Mouse (Mus musculus) left cerebral cortex, postnatal 25 days (tissue): ENCODE measurements around the gene Gm9048. TPM values are rescaled to one million over a fixed set of nuclear protein-coding genes. Genes with fewer than 3 reads are reported as not detected.
"Not testable (repeated sequence)": the region's sequence is repeated elsewhere in the genome, so short reads cannot be mapped to it uniquely, and the experiment has no call there.

Experiments
- DNase-seq, 2 experiments: peaks; one replicate each; pipeline ENCODE4 v3.0.0; 2022; ENCODE audit warnings: low spot score in 2 of 2, mixed read lengths in 1 of 2
- intact Hi-C: fragments of 180-260 bp; cut with DNase I; formaldehyde crosslinking; loops from one replicate; pipeline ENCODE4 v1.15.1; 2025
- total RNA-seq, 2 experiments: library from RNA; stranded (reverse); gene quantifications; 2 replicates each; pipeline ENCODE4 v1.2.3; 2021

The Gm9048 gene
- not detected for total RNA-seq

GRCm38 (mm10) chr10:118348579-118348978, at the start of gene Gm9048:
Gene Gm9048, minus strand, starts transcription at chr10:118348679.
- intact Hi-C loops = not testable (repeated sequence)

GRCm38 (mm10) chr10:118370443-118370842, 22.0 kb upstream of the Gm9048 start:
- intact Hi-C loops = loop anchor here (1.0 kb wide), 2 partner anchors 214 to 709 kb away; no protein-coding TSS in a partner anchor
- peak; percentile 81 to 91 for DNase-seq

More at GRCm38 (mm10) chr10:118348579-118348978, at the start of gene Gm9048:
- DNase-seq = not testable (repeated sequence)

GRCm38 (mm10) chr10:118369518-118369917, 21.0 kb upstream of the Gm9048 start:
- intact Hi-C loops = no loop called here

GRCm38 (mm10) chr10:118354005-118354404, 5.5 kb upstream of the Gm9048 start, which contains the start of gene Gm9049:
Gene Gm9049, minus strand, starts transcription at chr10:118354105.
- DNase-seq, intact Hi-C loops: not testable (repeated sequence)

More at GRCm38 (mm10) chr10:118369518-118369917, 21.0 kb upstream of the Gm9048 start:
- DNase-seq = no peak

- intact Hi-C loops, DNase-seq: not testable (repeated sequence)
Observed at GRCm38 (mm10) chr10:118343155-118343554, 5.3 kb downstream of the Gm9048 start, which contains the start of gene Gm9046. Gene Gm9046, minus strand, starts transcription at chr10:118343255.

GRCm38 (mm10) chr10:118337731-118338130, 10.7 kb downstream of the Gm9048 start, which contains the start of gene Gm9045:
Gene Gm9045, minus strand, starts transcription at chr10:118337831.
- DNase-seq, intact Hi-C loops: not testable (repeated sequence)

- DNase-seq, intact Hi-C loops: not testable (repeated sequence)
Observed at GRCm38 (mm10) chr10:118332308-118332707, 16.2 kb downstream of the Gm9048 start, which contains the start of gene Gm9044. Gene Gm9044, minus strand, starts transcription at chr10:118332408.

GRCm38 (mm10) chr10:118326869-118327268, 21.6 kb downstream of the Gm9048 start, which contains the start of gene Gm9040:
Gene Gm9040, minus strand, starts transcription at chr10:118326969.
- intact Hi-C loops, DNase-seq: not testable (repeated sequence)

- intact Hi-C loops = no loop called here
- no peak for DNase-seq
Observed at GRCm38 (mm10) chr10:118319024-118319423, 29.5 kb downstream of the Gm9048 start.

- DNase-seq, intact Hi-C loops: not testable (repeated sequence)
Observed at GRCm38 (mm10) chr10:118302133-118302532, 46.3 kb downstream of the Gm9048 start.

Other genes with a start within 250 kb of the Gm9048 start
- gene Mdm1, start 206.9 kb downstream of the Gm9048 start, total RNA-seq = 1 to 10 TPM; 5.3 to 5.8 TPM
- gene Il22, start 143.7 kb downstream of the Gm9048 start, total RNA-seq = not detected
- 1 to 10 TPM in 1 of 2 experiments, under 1 TPM in 1; 0.64 to 1.2 TPM for gene Gm32717, start 107.9 kb downstream of the Gm9048 start, total RNA-seq
- gene Gm32802, start 90.0 kb downstream of the Gm9048 start, total RNA-seq = 1 to 10 TPM in 1 of 2 experiments, under 1 TPM in 1; 0.64 to 1.2 TPM
- gene Iltifb, start 53.6 kb downstream of the Gm9048 start, total RNA-seq = not detected
- gene Gm9040, start 21.7 kb downstream of the Gm9048 start, total RNA-seq = not detected
- gene Gm9044, start 16.3 kb downstream of the Gm9048 start, total RNA-seq = not detected
- not detected for gene Gm9045, start 10.8 kb downstream of the Gm9048 start, total RNA-seq
- gene Gm9046, start 5.4 kb downstream of the Gm9048 start, total RNA-seq = not detected
- not detected for gene Gm9049, start 5.4 kb upstream of the Gm9048 start, total RNA-seq
- gene Ifng, start 92.4 kb upstream of the Gm9048 start, total RNA-seq = not detected